Mouse (Mus musculus) limb, embryonic 14.5 days (tissue): ENCODE measurements at regions not wholly inside any gene's neighbourhood (a gene's known extent, or its start where the extent isn't known, plus 50 kb on each side); places are given as distances from the start of the nearest gene placed in this dataset.

Source experiments
- ATAC-seq: fragments of 200-750 bp; cut with Nextera tagmentation; 2 replicates; pipeline ENCODE4 v1.8.0; 2017; ENCODE audit warnings: low read depth, moderate number of reproducible peaks, moderate TSS enrichment; ENCODE audit not compliant: low FRiP score
- DNase-seq: peaks from one replicate; pipeline ENCODE4 v3.0.0-alpha.2; 2015; ENCODE audit warnings: low spot score
- H3K27ac ChIP-seq: fragments of 300-500 bp; sonication (generic); replicated peaks from 2 replicates; pipeline ENCODE4 v1.5.1; 2014; ENCODE audit warnings: low read depth, mild to moderate bottlenecking, low read length, moderate library complexity, mixed read lengths
- H3K27me3 ChIP-seq: fragments of 300-500 bp; sonication (generic); 2 replicates; pipeline ENCODE4 v1.6.1; 2014; ENCODE audit warnings: low read length, mixed read lengths; ENCODE audit not compliant: control insufficient read depth, insufficient read depth
- H3K36me3 ChIP-seq: fragments of 300-500 bp; sonication (generic); 2 replicates; pipeline ENCODE4 v1.6.1; 2014; ENCODE audit warnings: mild to moderate bottlenecking, low read length, moderate library complexity, mixed read lengths; ENCODE audit not compliant: control insufficient read depth, insufficient read depth
- H3K4me1 ChIP-seq: fragments of 300-500 bp; sonication (generic); 2 replicates; pipeline ENCODE4 v1.6.1; 2014; ENCODE audit warnings: antibody characterized with exemption, low read length, mixed read lengths; ENCODE audit not compliant: control insufficient read depth, insufficient read depth
- H3K4me2 ChIP-seq: fragments of 300-500 bp; sonication (generic); replicated peaks from 2 replicates; pipeline ENCODE4 v1.6.1; 2014; ENCODE audit warnings: low read depth, mild to moderate bottlenecking, low read length, moderate library complexity; ENCODE audit not compliant: severe bottlenecking
- H3K4me3 ChIP-seq: fragments of 300-500 bp; sonication (generic); replicated peaks from 2 replicates; pipeline ENCODE4 v1.5.1; 2014; ENCODE audit warnings: low read length
- H3K9ac ChIP-seq: fragments of 300-500 bp; sonication (generic); 2 replicates; pipeline ENCODE4 v1.6.1; 2014; ENCODE audit warnings: mild to moderate bottlenecking, low read depth, low read length, moderate library complexity; ENCODE audit not compliant: severe bottlenecking
- H3K9me3 ChIP-seq: fragments of 300-500 bp; sonication (generic); 2 replicates; pipeline ENCODE4 v1.6.1; 2016; ENCODE audit warnings: low read length; ENCODE audit not compliant: control insufficient read depth
- POLR2A ChIP-seq: fragments of 200-500 bp; IDR thresholded peaks from 2 replicates; pipeline ENCODE4 v1.8.0; 2012; ENCODE audit warnings: inconsistent platforms, mild to moderate bottlenecking, moderate library complexity, borderline replicate concordance; ENCODE audit not compliant: insufficient read depth, insufficient read length; ENCODE audit errors: extremely low read depth
- WGBS: fragments of 180-500 bp; shearing (Covaris S2); extraction: QIAGEN DNeasy Blood & Tissue Kit; methylation state at CpG from one replicate; pipeline ENCODE4 v1.1.7; 2014; 5-methylcytosine and 5-hydroxymethylcytosine counted together

DNA sequence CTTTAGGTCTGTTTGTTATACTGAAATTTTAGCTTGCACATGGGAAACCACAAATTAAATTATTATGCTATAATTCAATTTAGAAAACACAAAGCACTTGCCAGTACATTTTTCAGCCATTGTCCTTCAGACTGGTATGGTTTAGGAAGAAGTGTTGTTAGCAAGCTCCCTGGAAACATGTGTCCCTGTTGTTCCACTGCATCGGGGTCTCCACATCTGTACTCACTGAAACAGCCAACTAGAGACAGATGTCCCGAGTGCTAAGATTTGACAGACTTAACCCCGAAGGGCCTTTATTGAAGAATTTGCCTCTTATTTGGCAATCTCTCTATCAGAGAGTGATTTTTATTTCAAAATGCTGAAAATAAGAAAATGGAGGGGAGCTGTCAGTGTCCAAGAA is 362.6 kb downstream of the Rfpl4b start:
- ATAC-seq (peak; percentile 62), DNase-seq (peak; percentile 62)
- 12% methylated on average over 3 of the region's 3 CpGs for WGBS
- no peak overlapping the region for H3K27ac ChIP-seq
- no peak overlapping the region for H3K4me3 ChIP-seq
- no peaks in the 10 kb centered on the region for H3K27me3 ChIP-seq
- no peaks in the 10 kb centered on the region for H3K9me3 ChIP-seq
- no peak overlapping the region for H3K9ac ChIP-seq
- no peaks in the 10 kb centered on the region for H3K4me1 ChIP-seq
- no peak for TF ChIP-seq POLR2A
- no peaks in the 10 kb centered on the region for H3K36me3 ChIP-seq
- no peak overlapping the region for H3K4me2 ChIP-seq

DNA sequence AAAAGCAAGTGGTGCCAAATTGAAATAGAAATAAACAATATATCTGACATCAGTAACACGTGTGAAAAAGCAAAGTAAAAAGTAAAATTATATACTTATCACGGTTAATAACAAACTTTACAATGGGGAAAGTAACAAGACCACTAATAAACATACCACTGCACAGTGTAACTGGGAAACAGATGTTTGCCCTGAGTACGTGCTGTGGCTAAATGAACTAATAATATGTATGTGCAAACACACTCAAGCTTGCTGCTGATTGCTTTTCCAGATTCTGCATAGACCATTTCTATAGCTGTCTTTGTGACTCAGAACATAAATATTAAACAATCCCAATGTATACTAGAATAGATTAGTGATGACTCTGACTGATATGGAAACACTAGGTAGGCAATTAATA is 363.2 kb downstream of the Rfpl4b start:
- H3K9me3 ChIP-seq, result no peaks in the 10 kb centered on the region
- no peak; the same call in 1 of the 2 replicates for ATAC-seq
- no peaks in the 10 kb centered on the region for H3K36me3 ChIP-seq
- no peak overlapping the region for H3K27ac ChIP-seq
- no peaks in the 10 kb centered on the region for H3K4me1 ChIP-seq
- peak; percentile 44 for DNase-seq
- H3K4me3 ChIP-seq, result no peak overlapping the region
- 12% methylated on average over 3 of the region's 3 CpGs for WGBS
- H3K4me2 ChIP-seq, result no peak overlapping the region
- no peak overlapping the region for H3K9ac ChIP-seq
- TF ChIP-seq POLR2A, result no peak
- no peaks in the 10 kb centered on the region for H3K27me3 ChIP-seq

DNA sequence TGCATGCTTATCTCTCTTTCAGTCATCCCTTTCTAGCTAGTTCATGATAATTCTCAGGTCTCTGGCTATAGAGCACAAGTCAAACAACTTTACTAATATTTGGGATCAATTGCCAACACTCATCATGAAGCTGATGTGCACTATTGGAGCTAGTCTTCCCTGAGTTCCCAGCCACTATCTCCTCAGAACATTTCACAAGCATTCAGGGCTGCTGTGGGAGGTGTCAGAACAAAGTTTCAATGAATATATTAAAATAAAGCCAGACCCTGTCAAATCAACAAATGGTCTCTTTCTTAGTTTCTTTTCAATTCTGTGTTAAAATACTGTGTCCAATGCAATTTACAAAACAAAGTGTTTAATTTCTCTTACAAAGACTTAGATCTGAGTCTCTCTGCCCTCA is 364.8 kb downstream of the Rfpl4b start:
- Histone ChIP-seq H3K4me3 (no peak overlapping the region), H3K27me3 (no peaks in the 10 kb centered on the region), H3K4me1 (no peaks in the 10 kb centered on the region), H3K9ac (no peak overlapping the region), H3K36me3 (no peaks in the 10 kb centered on the region), H3K9me3 (no peaks in the 10 kb centered on the region), H3K27ac (no peak overlapping the region), H3K4me2 (no peak overlapping the region)
- no peak for TF ChIP-seq POLR2A
- DNase-seq (no peak), ATAC-seq (no peak)

DNA sequence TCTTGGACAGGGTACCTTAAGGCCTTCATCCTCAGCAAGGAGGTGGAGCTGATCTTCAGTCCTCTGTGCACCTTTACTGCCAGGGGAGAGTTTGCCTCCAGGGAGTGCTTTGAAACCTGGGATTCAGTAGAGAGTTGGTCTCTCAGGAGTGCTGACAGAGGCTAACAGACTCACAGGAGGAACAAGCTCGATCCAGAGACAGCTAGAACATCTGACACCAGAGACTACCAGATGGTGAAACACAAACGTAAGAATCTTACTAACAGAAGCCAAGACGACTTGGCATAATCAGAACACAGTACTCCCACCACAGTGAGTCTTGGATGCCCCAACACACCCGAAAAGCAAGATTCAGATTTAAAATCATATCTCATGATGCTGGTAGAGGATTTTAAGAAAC is 372.3 kb downstream of the Rfpl4b start:
- H3K4me3 ChIP-seq, result no peak overlapping the region
- no peaks in the 10 kb centered on the region; the same call in 1 of the 2 replicates for H3K9me3 ChIP-seq
- no peaks in the 10 kb centered on the region for H3K4me1 ChIP-seq
- H3K27ac ChIP-seq, result no peak overlapping the region
- H3K36me3 ChIP-seq, result no peaks in the 10 kb centered on the region
- 79% methylated on average over 4 of the region's 4 CpGs for WGBS
- DNase-seq (no peak), ATAC-seq (no peak)
- no peak overlapping the region for H3K4me2 ChIP-seq
- TF ChIP-seq POLR2A, result no peak
- H3K27me3 ChIP-seq, result no peaks in the 10 kb centered on the region
- no peak overlapping the region for H3K9ac ChIP-seq

DNA sequence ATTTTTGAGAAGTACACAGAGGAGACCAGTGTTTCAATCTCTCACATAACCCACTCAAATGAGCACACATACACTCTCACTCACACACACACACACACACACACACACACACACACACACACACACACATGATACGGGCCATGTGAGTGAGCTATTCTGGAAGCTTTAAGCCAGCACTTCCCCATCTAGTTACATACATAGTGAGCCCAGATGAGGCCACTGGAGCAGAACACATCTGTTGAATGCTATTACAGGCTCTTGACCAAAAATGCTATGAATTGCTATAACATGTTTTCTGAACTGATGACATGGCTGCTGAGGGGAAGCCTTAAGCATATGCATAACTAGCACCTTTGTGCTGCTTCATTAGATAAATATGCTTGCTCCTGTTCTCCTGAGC is 373.9 kb downstream of the Rfpl4b start:
- peak; percentile 42 for DNase-seq
- H3K4me1 ChIP-seq, result no peaks in the 10 kb centered on the region
- no peaks in the 10 kb centered on the region; the same call in 1 of the 2 replicates for H3K9me3 ChIP-seq
- H3K4me2 ChIP-seq, result no peak overlapping the region
- no peaks in the 10 kb centered on the region for H3K27me3 ChIP-seq
- WGBS, result 59% methylated on average over 1 of the region's 1 CpGs
- H3K9ac ChIP-seq, result no peak overlapping the region
- no peak overlapping the region for H3K4me3 ChIP-seq
- peak; percentile 83 for ATAC-seq
- H3K27ac ChIP-seq, result peak overlapping the region; percentile 76
- no peak for TF ChIP-seq POLR2A
- no peaks in the 10 kb centered on the region for H3K36me3 ChIP-seq

DNA sequence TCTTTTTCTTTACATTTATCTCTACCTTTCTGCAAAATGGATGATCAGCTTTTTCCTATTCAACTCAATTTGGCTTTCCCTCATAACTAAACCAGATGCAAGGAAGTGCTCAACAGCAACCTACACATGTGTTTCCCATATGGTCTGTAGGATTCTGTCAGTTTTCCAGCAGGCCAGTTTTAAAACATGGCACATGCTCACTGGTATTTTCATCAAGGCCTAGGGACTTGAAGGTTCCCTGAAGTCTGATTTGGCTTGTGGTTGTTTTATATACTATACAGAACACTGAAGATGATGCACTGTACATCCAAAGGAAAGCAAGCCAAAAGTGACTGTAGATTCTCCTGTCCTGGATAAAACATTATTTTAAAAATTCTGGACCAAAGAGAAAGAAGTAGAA is 374.3 kb downstream of the Rfpl4b start:
- H3K4me3 ChIP-seq, result no peak overlapping the region
- no peaks in the 10 kb centered on the region for H3K27me3 ChIP-seq
- no peaks in the 10 kb centered on the region; the same call in 1 of the 2 replicates for H3K9me3 ChIP-seq
- no peak for TF ChIP-seq POLR2A
- H3K27ac ChIP-seq, result peak overlapping the region; percentile 76
- H3K36me3 ChIP-seq, result no peaks in the 10 kb centered on the region
- no peaks in the 10 kb centered on the region for H3K4me1 ChIP-seq
- H3K9ac ChIP-seq, result no peak overlapping the region
- ATAC-seq (peak; percentile 89), DNase-seq (peak; percentile 90)
- no peak overlapping the region for H3K4me2 ChIP-seq
